Mouse (Mus musculus) ES-Bruce4 (cell line): ENCODE measurements around the gene Bricd5. TPM values are rescaled to one million over a fixed set of nuclear protein-coding genes. Genes with fewer than 3 reads are reported as not detected.
A peak's percentile ranks its signal among the peaks of the same experiment; 100 is the strongest.

Source experiments
- H3K27ac ChIP-seq: 2 replicates; pipeline ENCODE4 v1.5.1; 2012; ENCODE audit warnings: low read length, inconsistent platforms; ENCODE audit not compliant: insufficient read depth
- H3K27me3 ChIP-seq: 2 replicates; pipeline ENCODE4 v1.6.1; 2012; ENCODE audit warnings: mild to moderate bottlenecking, low read length, inconsistent platforms; ENCODE audit not compliant: control insufficient read depth, poor library complexity, insufficient read depth, severe bottlenecking
- H3K36me3 ChIP-seq: 2 replicates; pipeline ENCODE4 v1.6.1; 2012; ENCODE audit warnings: inconsistent platforms, mild to moderate bottlenecking, low read length, moderate library complexity; ENCODE audit not compliant: control insufficient read depth, poor library complexity, insufficient read depth, severe bottlenecking
- H3K4me1 ChIP-seq: one replicate; pipeline ENCODE4 v1.8.1; 2011; ENCODE audit warnings: low read length; ENCODE audit not compliant: control insufficient read depth, insufficient read depth
- H3K4me3 ChIP-seq: 2 replicates; pipeline ENCODE4 v1.5.1; 2011; ENCODE audit warnings: low read depth, mild to moderate bottlenecking, low read length
- H3K9ac ChIP-seq: 2 replicates; pipeline ENCODE4 v1.6.1; 2012; ENCODE audit warnings: low read depth, mild to moderate bottlenecking, inconsistent platforms; ENCODE audit not compliant: poor library complexity, severe bottlenecking
- H3K9me3 ChIP-seq: replicated peaks from 2 replicates; pipeline ENCODE4 v1.6.1; 2012; ENCODE audit warnings: mild to moderate bottlenecking, low read length, inconsistent platforms; ENCODE audit not compliant: control insufficient read depth, poor library complexity, insufficient read depth, severe bottlenecking
- CTCF ChIP-seq: IDR thresholded peaks from one replicate; pipeline ENCODE4 v1.8.1; 2011; ENCODE audit warnings: low read depth, low read length
- EP300 ChIP-seq: IDR thresholded peaks from 2 replicates; pipeline ENCODE4 v1.6.1; 2011; ENCODE audit warnings: low read depth, low read length; ENCODE audit not compliant: insufficient read depth
- POLR2A ChIP-seq: IDR thresholded peaks from one replicate; pipeline ENCODE4 v1.8.1; 2011; ENCODE audit warnings: low read length; ENCODE audit not compliant: insufficient read depth
- polyA plus RNA-seq: library from polyadenylated mRNA; stranded (reverse); fragments of >200 nt; gene quantifications from 2 replicates; pipeline ENCODE4 v1.2.4, GENCODE M21; 2011; ENCODE audit warnings: low read depth; ENCODE audit not compliant: missing spikeins, insufficient read depth, insufficient read length

Gene Bricd5
- polyA plus RNA-seq, 1 experiment, result not detected

DNA sequence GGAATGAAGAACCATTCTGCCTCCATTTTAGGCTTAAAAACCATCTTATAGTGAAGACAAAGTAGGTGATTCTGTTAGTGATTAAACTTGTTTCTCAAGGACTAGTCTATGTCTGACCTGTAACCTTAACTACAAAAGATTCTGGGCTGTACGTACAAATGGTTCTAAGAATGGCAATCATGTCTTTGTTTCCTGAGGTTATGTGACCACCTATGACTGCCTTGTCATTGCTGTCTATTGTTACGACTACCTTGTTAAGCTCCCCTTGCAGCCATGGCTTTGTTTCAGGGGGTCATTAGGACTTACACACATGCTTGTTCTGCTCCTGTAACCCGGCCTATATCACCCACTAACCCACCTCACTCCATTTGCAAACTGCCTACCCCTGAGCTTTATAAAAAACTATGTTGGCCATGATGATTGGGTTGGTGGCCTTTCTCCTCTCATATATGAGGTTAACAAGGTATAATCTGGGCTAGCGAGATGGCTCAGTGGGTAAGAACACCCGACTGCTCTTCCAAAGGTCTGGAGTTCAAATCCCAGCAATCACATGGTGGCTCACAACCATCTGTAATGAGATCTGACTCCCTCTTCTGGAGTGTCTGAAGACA lies 4.9 kb upstream of the Bricd5 start:
- no peak for TF ChIP-seq POLR2A
- TF ChIP-seq CTCF, result no peak
- TF ChIP-seq EP300, result no peak
- no peaks in the 10 kb centered on the region for H3K9me3 ChIP-seq
- peaks cover 1% of the 10 kb centered on the region for H3K4me1 ChIP-seq

DNA sequence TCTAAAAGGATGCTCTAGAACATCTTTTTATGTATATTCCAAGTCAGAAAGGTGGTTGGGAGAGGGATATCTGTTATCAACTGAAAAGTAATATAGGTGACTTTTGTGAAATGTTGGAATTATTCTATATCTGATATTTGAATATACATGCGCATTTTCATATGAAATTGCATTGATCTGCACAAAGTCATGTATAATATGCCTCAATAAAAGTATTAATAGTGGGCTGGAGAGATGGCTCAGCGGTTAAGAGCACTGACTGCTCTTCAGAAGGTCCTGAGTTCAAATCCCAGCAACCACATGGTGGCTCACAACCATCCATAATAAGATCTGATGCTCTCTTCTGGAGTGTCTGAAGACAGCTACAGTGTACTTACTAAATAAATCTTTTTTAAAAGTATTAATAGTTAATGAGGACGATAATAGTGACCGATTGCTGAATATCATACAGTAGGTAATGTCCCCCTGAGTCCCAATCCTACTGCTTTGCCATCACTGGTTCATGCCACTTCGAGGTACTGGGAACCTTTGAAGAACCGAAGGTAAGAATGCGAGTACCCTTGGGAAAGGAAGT lies 4.3 kb upstream of the Bricd5 start:
- Histone ChIP-seq H3K4me1 (peaks cover 1% of the 10 kb centered on the region), H3K9ac (peak overlapping the region; percentile 40), H3K36me3 (peaks cover 5% of the 10 kb centered on the region; the same call in 1 of the 2 replicates), H3K27ac (peak overlapping the region; percentile 47), H3K4me3 (peak overlapping the region; percentile 93), H3K27me3 (no peaks in the 10 kb centered on the region), H3K9me3 (no peaks in the 10 kb centered on the region)
- no peak for TF ChIP-seq EP300
- TF ChIP-seq CTCF, result no peak
- no peak for TF ChIP-seq POLR2A

More for the DNA sequence above, 4.9 kb upstream of the Bricd5 start:
- Histone ChIP-seq H3K4me3 (no peak overlapping the region), H3K27ac (no peak overlapping the region), H3K9ac (no peak overlapping the region), H3K36me3 (peaks cover 5% of the 10 kb centered on the region; the same call in 1 of the 2 replicates), H3K27me3 (no peaks in the 10 kb centered on the region)

DNA sequence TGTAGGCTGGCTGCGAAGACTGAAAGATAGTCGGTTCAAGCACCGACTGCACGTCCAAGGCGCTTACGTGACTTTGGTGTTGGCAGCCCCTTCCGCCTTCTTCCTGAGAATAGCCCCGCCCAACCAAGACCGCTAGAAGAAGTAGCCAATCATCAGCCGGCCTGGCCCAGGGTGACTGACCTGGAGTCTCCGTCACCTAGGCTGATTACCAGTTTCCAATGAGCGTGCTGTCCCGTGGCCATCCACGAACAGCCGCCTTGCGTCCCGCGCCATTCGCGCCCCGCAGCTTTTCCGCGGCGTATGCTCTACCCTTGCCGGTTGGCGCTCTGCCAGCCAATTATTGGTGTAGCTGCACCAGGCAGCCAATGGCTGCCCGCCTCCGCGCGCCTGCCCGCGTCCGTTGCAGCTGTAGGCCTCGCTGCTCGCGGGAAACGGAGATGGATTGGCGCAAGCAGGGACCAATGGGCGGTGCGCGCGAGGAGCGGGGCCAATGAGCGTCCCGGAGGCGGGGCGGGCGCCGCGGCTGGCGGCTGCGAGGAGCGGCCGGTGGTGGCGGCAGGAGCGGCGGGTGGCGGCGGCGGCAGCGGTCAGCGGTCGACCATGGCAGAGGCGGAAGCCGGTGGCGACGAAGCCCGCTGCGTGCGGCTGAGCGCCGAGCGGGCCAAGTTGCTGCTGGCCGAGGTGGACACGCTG lies 3.6 kb upstream of the Bricd5 start, which contains the start of the genes E4f1 and Pgp:
Gene E4f1 (minus strand): TSS at position 404 of the 693 bp plus-strand sequence.
Gene Pgp (plus strand): TSS at position 483 of the 693 bp plus-strand sequence.
- Histone ChIP-seq H3K4me1 (peaks cover 1% of the 10 kb centered on the region), H3K4me3 (peak within 1 kb of the TSS; percentile 93), H3K27me3 (no peaks in the 10 kb centered on the region), H3K9ac (peak within 1 kb of the TSS; percentile 81), H3K9me3 (no peaks in the 10 kb centered on the region), H3K27ac (peak within 1 kb of the TSS; percentile 47), H3K36me3 (peaks cover 3% of the 10 kb centered on the region; the same call in 1 of the 2 replicates)
- TF ChIP-seq CTCF (no peak), POLR2A (peak; percentile 54)

DNA sequence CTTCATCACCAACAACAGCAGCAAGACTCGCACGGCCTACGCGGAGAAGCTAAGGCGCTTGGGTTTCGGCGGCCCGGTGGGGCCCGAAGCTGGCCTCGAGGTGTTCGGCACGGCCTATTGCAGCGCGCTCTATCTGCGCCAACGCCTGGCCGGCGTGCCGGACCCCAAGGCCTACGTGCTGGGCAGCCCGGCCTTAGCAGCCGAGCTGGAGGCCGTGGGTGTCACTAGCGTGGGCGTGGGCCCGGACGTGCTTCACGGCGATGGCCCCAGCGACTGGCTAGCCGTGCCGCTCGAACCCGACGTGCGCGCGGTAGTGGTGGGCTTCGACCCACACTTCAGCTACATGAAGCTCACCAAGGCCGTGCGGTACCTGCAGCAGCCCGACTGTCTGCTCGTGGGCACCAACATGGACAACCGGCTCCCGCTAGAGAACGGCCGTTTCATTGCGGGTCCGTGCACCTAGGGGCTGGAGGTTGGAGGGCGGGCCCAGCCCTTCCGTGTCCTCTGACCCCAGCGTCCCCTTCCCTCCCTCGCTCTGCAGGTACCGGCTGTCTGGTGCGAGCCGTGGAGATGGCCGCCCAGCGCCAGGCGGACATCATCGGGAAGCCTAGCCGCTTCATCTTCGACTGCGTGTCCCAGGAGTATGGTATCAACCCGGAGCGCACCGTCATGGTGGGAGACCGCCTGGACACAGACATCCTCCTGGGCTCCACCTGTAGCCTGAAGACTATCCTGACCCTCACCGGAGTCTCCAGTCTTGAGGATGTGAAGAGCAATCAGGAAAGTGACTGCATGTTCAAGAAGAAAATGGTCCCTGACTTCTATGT lies 2.8 kb upstream of the Bricd5 start:
- peak overlapping the region; percentile 81 for H3K9ac ChIP-seq
- H3K4me3 ChIP-seq, result peak overlapping the region; percentile 71
- H3K4me1 ChIP-seq, result peaks cover 1% of the 10 kb centered on the region
- no peaks in the 10 kb centered on the region for H3K27me3 ChIP-seq
- H3K27ac ChIP-seq, result no peak overlapping the region
- H3K9me3 ChIP-seq, result no peaks in the 10 kb centered on the region
- no peaks in the 10 kb centered on the region; the same call in 1 of the 2 replicates for H3K36me3 ChIP-seq
- TF ChIP-seq EP300 (no peak), POLR2A (no peak), CTCF (no peak)

DNA sequence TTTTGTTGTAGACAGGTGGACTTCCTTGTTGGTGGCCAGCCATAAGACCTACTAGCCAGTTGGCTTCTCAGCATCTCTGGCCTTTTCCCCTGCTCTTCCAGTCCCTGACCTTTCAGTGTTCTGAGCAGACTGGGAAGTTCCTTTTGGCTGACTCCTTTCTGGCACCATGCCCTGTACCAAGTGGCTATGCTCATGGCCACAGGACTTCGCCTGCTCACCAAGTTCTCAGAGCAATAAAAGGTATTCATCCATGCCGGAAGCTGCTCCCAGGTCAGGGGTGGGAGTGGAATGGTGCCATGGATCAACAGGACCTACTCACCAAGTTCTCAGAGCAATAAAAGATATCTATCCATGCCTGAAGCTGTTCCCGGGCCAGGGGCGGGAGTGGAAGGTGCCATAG lies 1.2 kb upstream of the Bricd5 start:
- Histone ChIP-seq H3K9me3 (no peaks in the 10 kb centered on the region), H3K27ac (no peak overlapping the region), H3K4me3 (no peak overlapping the region), H3K27me3 (no peaks in the 10 kb centered on the region), H3K4me1 (peaks cover 1% of the 10 kb centered on the region), H3K36me3 (peaks cover 5% of the 10 kb centered on the region; the same call in 1 of the 2 replicates), H3K9ac (no peak overlapping the region)
- no peak for TF ChIP-seq POLR2A
- TF ChIP-seq CTCF, result no peak
- no peak for TF ChIP-seq EP300
